Mouse (Mus musculus) 416B (cell line): ENCODE measurements at regions not wholly inside any gene's neighbourhood (a gene's known extent, or its start where the extent isn't known, plus 50 kb on each side); places are given as distances from the start of the nearest gene placed in this dataset.

ENCODE experiments used
- DNase-seq: peaks from one replicate; pipeline ENCODE4 v3.0.0; 2011; ENCODE audit warnings: low read depth

GRCm38 (mm10) chr9:26060834-26061233, 579.5 kb downstream of the Eepd1 start:
- no peak for DNase-seq

- DNase-seq: no peak
Observed at GRCm38 (mm10) chr9:26077057-26077456, 595.7 kb downstream of the Eepd1 start.

- DNase-seq: no peak
Observed at GRCm38 (mm10) chr9:26086524-26086923, 605.2 kb downstream of the Eepd1 start.

- DNase-seq: no peak
Observed at GRCm38 (mm10) chr9:26092061-26092687, 610.8 kb downstream of the Eepd1 start.

- no peak for DNase-seq
Observed at GRCm38 (mm10) chr9:26104136-26104535, 622.8 kb downstream of the Eepd1 start.

GRCm38 (mm10) chr9:26121986-26122385, 611.5 kb upstream of the B3gat1 start:
- peak; percentile 31 for DNase-seq

- DNase-seq: no peak
Observed at GRCm38 (mm10) chr9:26134587-26134986, 598.9 kb upstream of the B3gat1 start.
